Mouse (Mus musculus): ENCODE measurements around the gene 2210016L21Rik. TPM values are rescaled to one million over a fixed set of nuclear protein-coding genes. Genes with fewer than 3 reads are reported as not detected.

The 2210016L21Rik gene
- polyA plus RNA-seq, 1 experiment from 2014 or later = 147 TPM

GRCm38 (mm10) chr5:114967523-114968268 lies 25.7 kb downstream of the 2210016L21Rik start:
- Histone ChIP-seq H3K9me3 (replicated peaks) (no peaks in the 10 kb centered on the region), H3K36me3 (no peaks in the 10 kb centered on the region), H3K27me3 (replicated peaks) (peaks cover 5% of the 10 kb centered on the region; the same call in 1 of the 2 replicates), H3K9ac (replicated peaks) (no peak overlapping the region), H3K4me2 (no peak overlapping the region), H3K27ac (replicated peaks) (no peak overlapping the region), H3K4me3 (replicated peaks) (no peak overlapping the region), H3K4me1 (peaks cover 15% of the 10 kb centered on the region; the same call in 1 of the 2 replicates)
- WGBS = 35% methylated on average over 14 of the region's 14 CpGs
- no peak for ATAC-seq (ENCODE audit: low FRiP score)

GRCm38 (mm10) chr5:114968651-114969050 lies 26.7 kb downstream of the 2210016L21Rik start:
- Histone ChIP-seq H3K27me3 (replicated peaks) (peaks cover 5% of the 10 kb centered on the region; the same call in 1 of the 2 replicates), H3K9me3 (replicated peaks) (no peaks in the 10 kb centered on the region), H3K4me3 (replicated peaks) (no peak overlapping the region), H3K4me2 (no peak overlapping the region), H3K27ac (replicated peaks) (no peak overlapping the region), H3K9ac (replicated peaks) (no peak overlapping the region), H3K4me1 (peaks cover 15% of the 10 kb centered on the region; the same call in 1 of the 2 replicates), H3K36me3 (no peaks in the 10 kb centered on the region)
- WGBS = 5% methylated on average over 7 of the region's 7 CpGs
- ATAC-seq (ENCODE audit: low FRiP score) = no peak

GRCm38 (mm10) chr5:114969064-114969463 lies 27.1 kb downstream of the 2210016L21Rik start:
- H3K27ac ChIP-seq (replicated peaks) = no peak overlapping the region
- H3K4me3 ChIP-seq (replicated peaks) = no peak overlapping the region
- H3K9me3 ChIP-seq (replicated peaks) = no peaks in the 10 kb centered on the region
- no peak overlapping the region for H3K9ac ChIP-seq (replicated peaks)
- WGBS = 10% methylated on average over 4 of the region's 4 CpGs
- peaks cover 5% of the 10 kb centered on the region; the same call in 1 of the 2 replicates for H3K27me3 ChIP-seq (replicated peaks)
- peaks cover 15% of the 10 kb centered on the region; the same call in 1 of the 2 replicates for H3K4me1 ChIP-seq
- no peaks in the 10 kb centered on the region for H3K36me3 ChIP-seq
- no peak for ATAC-seq (ENCODE audit: low FRiP score)
- no peak overlapping the region for H3K4me2 ChIP-seq

- 42% methylated on average over 13 of the region's 13 CpGs for WGBS
- Histone ChIP-seq H3K9me3 (replicated peaks) (no peaks in the 10 kb centered on the region), H3K27me3 (replicated peaks) (peaks cover 5% of the 10 kb centered on the region; the same call in 1 of the 2 replicates), H3K4me2 (no peak overlapping the region), H3K9ac (replicated peaks) (no peak overlapping the region), H3K36me3 (no peaks in the 10 kb centered on the region), H3K27ac (replicated peaks) (no peak overlapping the region), H3K4me1 (peaks cover 15% of the 10 kb centered on the region; the same call in 1 of the 2 replicates), H3K4me3 (replicated peaks) (no peak overlapping the region)
- no peak for ATAC-seq (ENCODE audit: low FRiP score)
Measured at GRCm38 (mm10) chr5:114969609-114970215, 27.8 kb downstream of the 2210016L21Rik start.

- no peak within 1 kb of the TSS for H3K4me2 ChIP-seq
- ATAC-seq (ENCODE audit: low FRiP score) = no peak
- H3K4me3 ChIP-seq (replicated peaks) = no peak within 1 kb of the TSS
- H3K9ac ChIP-seq (replicated peaks) = no peak within 1 kb of the TSS
- H3K27me3 ChIP-seq (replicated peaks) = peaks cover 5% of the 10 kb centered on the region; the same call in 1 of the 2 replicates
- no peaks in the 10 kb centered on the region for H3K36me3 ChIP-seq
- no peaks in the 10 kb centered on the region for H3K9me3 ChIP-seq (replicated peaks)
- no peak within 1 kb of the TSS for H3K27ac ChIP-seq (replicated peaks)
- peaks cover 15% of the 10 kb centered on the region; the same call in 1 of the 2 replicates for H3K4me1 ChIP-seq
- 80% methylated on average over 17 of the region's 17 CpGs for WGBS
Measured at GRCm38 (mm10) chr5:114970824-114971227, 28.9 kb downstream of the 2210016L21Rik start, which contains the start of gene Hnf1a. Gene Hnf1a (minus strand): TSS chr5:114971094.

- H3K4me1 ChIP-seq = peaks cover 15% of the 10 kb centered on the region; the same call in 1 of the 2 replicates
- ATAC-seq (ENCODE audit: low FRiP score) = no peak
- WGBS = 81% methylated on average over 9 of the region's 9 CpGs
Measured at GRCm38 (mm10) chr5:114972201-114972600, 30.2 kb downstream of the 2210016L21Rik start.

GRCm38 (mm10) chr5:114973131-114973530 lies 31.2 kb downstream of the 2210016L21Rik start:
- no peaks in the 10 kb centered on the region for H3K36me3 ChIP-seq
- H3K4me3 ChIP-seq (replicated peaks) = no peak overlapping the region
- no peak for ATAC-seq (ENCODE audit: low FRiP score)
- H3K4me2 ChIP-seq = no peak overlapping the region
- H3K27ac ChIP-seq (replicated peaks) = no peak overlapping the region
- H3K27me3 ChIP-seq (replicated peaks) = no peaks in the 10 kb centered on the region
- 88% methylated on average over 8 of the region's 8 CpGs for WGBS
- H3K9me3 ChIP-seq (replicated peaks) = no peaks in the 10 kb centered on the region
- peaks cover 12% of the 10 kb centered on the region; the same call in 1 of the 2 replicates for H3K4me1 ChIP-seq
- H3K9ac ChIP-seq (replicated peaks) = no peak overlapping the region

More at GRCm38 (mm10) chr5:114972201-114972600, 30.2 kb downstream of the 2210016L21Rik start:
- Histone ChIP-seq H3K27ac (replicated peaks) (no peak overlapping the region), H3K4me2 (no peak overlapping the region), H3K27me3 (replicated peaks) (peaks cover 4% of the 10 kb centered on the region; the same call in 1 of the 2 replicates), H3K4me3 (replicated peaks) (no peak overlapping the region), H3K9me3 (replicated peaks) (no peaks in the 10 kb centered on the region), H3K36me3 (no peaks in the 10 kb centered on the region), H3K9ac (replicated peaks) (no peak overlapping the region)

GRCm38 (mm10) chr5:114976935-114977334 lies 35.0 kb downstream of the 2210016L21Rik start:
- Histone ChIP-seq H3K4me3 (replicated peaks) (no peak overlapping the region), H3K9me3 (replicated peaks) (no peaks in the 10 kb centered on the region), H3K27ac (replicated peaks) (no peak overlapping the region), H3K9ac (replicated peaks) (no peak overlapping the region), H3K27me3 (replicated peaks) (peaks cover 4% of the 10 kb centered on the region; the same call in 1 of the 2 replicates), H3K36me3 (no peaks in the 10 kb centered on the region), H3K4me1 (peaks cover 16% of the 10 kb centered on the region), H3K4me2 (no peak overlapping the region)
- ATAC-seq (ENCODE audit: low FRiP score) = no peak

- no peaks in the 10 kb centered on the region for H3K9me3 ChIP-seq (replicated peaks)
- H3K9ac ChIP-seq (replicated peaks) = no peak overlapping the region
- no peak for ATAC-seq (ENCODE audit: low FRiP score)
- no peak overlapping the region for H3K27ac ChIP-seq (replicated peaks)
- peaks cover 16% of the 10 kb centered on the region for H3K4me1 ChIP-seq
- WGBS = 64% methylated on average over 11 of the region's 11 CpGs
- peaks cover 4% of the 10 kb centered on the region; the same call in 1 of the 2 replicates for H3K27me3 ChIP-seq (replicated peaks)
- H3K4me3 ChIP-seq (replicated peaks) = no peak overlapping the region
- no peak overlapping the region for H3K4me2 ChIP-seq
- no peaks in the 10 kb centered on the region for H3K36me3 ChIP-seq
Measured at GRCm38 (mm10) chr5:114978473-114978872, 36.5 kb downstream of the 2210016L21Rik start.

GRCm38 (mm10) chr5:114978888-114979249 lies 36.9 kb downstream of the 2210016L21Rik start:
- H3K9me3 ChIP-seq (replicated peaks) = no peaks in the 10 kb centered on the region
- WGBS = 6% methylated on average over 6 of the region's 6 CpGs
- no peak overlapping the region; the same call in 1 of the 2 replicates for H3K9ac ChIP-seq (replicated peaks)
- H3K27ac ChIP-seq (replicated peaks) = no peak overlapping the region
- peak; percentile 14; the same call in 1 of the 2 replicates for ATAC-seq (ENCODE audit: low FRiP score)
- H3K36me3 ChIP-seq = no peaks in the 10 kb centered on the region
- peaks cover 16% of the 10 kb centered on the region for H3K4me1 ChIP-seq
- H3K4me3 ChIP-seq (replicated peaks) = peak overlapping the region; percentile 15; the same call in 1 of the 2 replicates
- peaks cover 4% of the 10 kb centered on the region; the same call in 1 of the 2 replicates for H3K27me3 ChIP-seq (replicated peaks)
- peak overlapping the region; percentile 76 for H3K4me2 ChIP-seq

- H3K4me2 ChIP-seq = peak overlapping the region; percentile 76
- no peak overlapping the region; the same call in 1 of the 2 replicates for H3K27ac ChIP-seq (replicated peaks)
- WGBS = 8% methylated on average over 32 of the region's 32 CpGs
- no peaks in the 10 kb centered on the region for H3K9me3 ChIP-seq (replicated peaks)
- H3K4me1 ChIP-seq = peaks cover 17% of the 10 kb centered on the region
- H3K36me3 ChIP-seq = no peaks in the 10 kb centered on the region
- peaks cover 4% of the 10 kb centered on the region; the same call in 1 of the 2 replicates for H3K27me3 ChIP-seq (replicated peaks)
- peak overlapping the region; percentile 1 for H3K9ac ChIP-seq (replicated peaks)
- peak overlapping the region; percentile 34 for H3K4me3 ChIP-seq (replicated peaks)
- ATAC-seq (ENCODE audit: low FRiP score) = peak; percentile 61; the same call in 1 of the 2 replicates
Measured at GRCm38 (mm10) chr5:114979250-114980121, 37.5 kb downstream of the 2210016L21Rik start.

Data from neural tube, embryonic 15.5 days (tissue).